Mouse (Mus musculus) neural tube, embryonic 14.5 days (tissue): Measurements from ENCODE around the gene Galc. TPM values are rescaled to one million over a fixed set of nuclear protein-coding genes. Genes with fewer than 3 reads are reported as not detected.

Experiments used
- ATAC-seq: fragments of 200-750 bp; cut with Nextera tagmentation; 2 replicates; pipeline ENCODE4 v1.8.0; 2017; ENCODE audit warnings: low read depth, mild to moderate bottlenecking, moderate TSS enrichment, moderate library complexity
- H3K27ac ChIP-seq: fragments of 300-500 bp; sonication (generic); 2 replicates; pipeline ENCODE4 v1.5.1; 2014; ENCODE audit warnings: low read depth, mild to moderate bottlenecking, control low read depth, low read length, moderate library complexity, mixed read lengths
- H3K27me3 ChIP-seq: fragments of 300-500 bp; sonication (generic); 2 replicates; pipeline ENCODE4 v1.6.1; 2014; ENCODE audit warnings: low read length; ENCODE audit not compliant: control insufficient read depth, insufficient read depth
- H3K36me3 ChIP-seq: fragments of 300-500 bp; sonication (generic); 2 replicates; pipeline ENCODE4 v1.6.1; 2014; ENCODE audit warnings: low read length, mixed read lengths; ENCODE audit not compliant: control insufficient read depth, insufficient read depth
- H3K4me1 ChIP-seq: fragments of 300-500 bp; sonication (generic); 2 replicates; pipeline ENCODE4 v1.6.1; 2014; ENCODE audit warnings: low read length; ENCODE audit not compliant: control insufficient read depth, insufficient read depth
- H3K4me2 ChIP-seq: fragments of 300-500 bp; sonication (generic); 2 replicates; pipeline ENCODE4 v1.6.1; 2014; ENCODE audit warnings: mild to moderate bottlenecking, low read depth, low read length, control low read depth
- H3K4me3 ChIP-seq: fragments of 300-500 bp; sonication (generic); 2 replicates; pipeline ENCODE4 v1.5.1; 2014; ENCODE audit warnings: low read depth, low read length, control low read depth, mixed read lengths
- H3K9ac ChIP-seq: fragments of 300-500 bp; sonication (generic); replicated peaks from 2 replicates; pipeline ENCODE4 v1.6.1; 2014; ENCODE audit warnings: low read depth, mild to moderate bottlenecking, control low read depth, low read length, mixed read lengths
- H3K9me3 ChIP-seq: fragments of 300-500 bp; sonication (generic); 2 replicates; pipeline ENCODE4 v1.6.1; 2016; ENCODE audit warnings: low read length; ENCODE audit not compliant: control insufficient read depth
- WGBS: fragments of 180-500 bp; shearing (Covaris S2); extraction: QIAGEN DNeasy Blood & Tissue Kit; methylation state at CpG from one replicate; pipeline ENCODE4 v1.1.7; 2014; 5-methylcytosine and 5-hydroxymethylcytosine counted together
- polyA plus RNA-seq: library from polyadenylated mRNA; unstranded; fragments of >200 nt; fragmentation: Nextera tagmentation; extraction: Ambion mirVana; gene quantifications from 2 replicates; pipeline ENCODE4 v1.2.1, GENCODE M21; 2014

Gene Galc
- polyA plus RNA-seq, 1 experiment from 2014 or later = 14.3 TPM

- H3K9me3 ChIP-seq = no peaks in the 10 kb centered on the region
- ATAC-seq = no peak
- no peak overlapping the region for H3K4me3 ChIP-seq
- no peak overlapping the region for H3K9ac ChIP-seq
- H3K4me2 ChIP-seq = no peak overlapping the region
- 89% methylated on average over 6 of the region's 6 CpGs for WGBS
- H3K36me3 ChIP-seq = no peaks in the 10 kb centered on the region
- H3K4me1 ChIP-seq = no peaks in the 10 kb centered on the region
- no peaks in the 10 kb centered on the region for H3K27me3 ChIP-seq
- no peak overlapping the region for H3K27ac ChIP-seq
Measured at GRCm38 (mm10) chr12:98210495-98210894, 48.8 kb downstream of the Galc start.

- Histone ChIP-seq H3K36me3 (no peaks in the 10 kb centered on the region), H3K4me2 (no peak overlapping the region), H3K27me3 (no peaks in the 10 kb centered on the region), H3K4me3 (no peak overlapping the region), H3K4me1 (no peaks in the 10 kb centered on the region), H3K9me3 (no peaks in the 10 kb centered on the region), H3K9ac (no peak overlapping the region), H3K27ac (no peak overlapping the region)
- WGBS = 92% methylated on average over 10 of the region's 10 CpGs
- no peak for ATAC-seq
Measured at GRCm38 (mm10) chr12:98208104-98208503, 51.2 kb downstream of the Galc start.

GRCm38 (mm10) chr12:98205450-98206051 is 53.7 kb downstream of the Galc start:
- Histone ChIP-seq H3K27me3 (no peaks in the 10 kb centered on the region), H3K9me3 (no peaks in the 10 kb centered on the region), H3K4me1 (no peaks in the 10 kb centered on the region), H3K27ac (no peak overlapping the region), H3K9ac (no peak overlapping the region), H3K4me3 (no peak overlapping the region), H3K36me3 (no peaks in the 10 kb centered on the region), H3K4me2 (no peak overlapping the region)
- WGBS = 81% methylated on average over 4 of the region's 4 CpGs
- no peak for ATAC-seq

DNA sequence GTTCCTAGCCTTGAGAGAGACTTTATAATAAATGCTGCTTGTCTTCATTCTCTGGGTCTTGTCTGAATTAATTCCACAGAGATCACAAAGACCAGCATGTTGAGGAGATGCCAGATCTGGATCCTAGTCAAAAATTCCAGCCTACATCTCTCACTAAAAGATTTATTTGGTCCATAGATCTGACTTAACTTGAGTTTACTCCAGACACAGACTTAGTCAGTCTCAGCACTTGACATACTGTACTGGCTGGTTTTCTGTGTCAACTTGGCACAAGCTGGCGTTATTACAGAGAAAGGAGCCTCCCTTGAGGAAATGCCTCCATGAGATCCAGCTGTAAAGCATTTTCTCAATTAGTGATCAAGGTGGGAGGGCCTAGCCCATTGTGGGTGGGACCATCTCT is 61.9 kb downstream of the Galc start:
- no peak for ATAC-seq
- WGBS = 77% methylated on average over 1 of the region's 1 CpGs

GRCm38 (mm10) chr12:98190201-98190600 is 69.1 kb downstream of the Galc start:
- H3K4me3 ChIP-seq = no peak overlapping the region
- H3K27me3 ChIP-seq = no peaks in the 10 kb centered on the region
- H3K9ac ChIP-seq = no peak overlapping the region
- H3K27ac ChIP-seq = no peak overlapping the region
- H3K4me2 ChIP-seq = no peak overlapping the region
- H3K9me3 ChIP-seq = no peaks in the 10 kb centered on the region
- H3K4me1 ChIP-seq = no peaks in the 10 kb centered on the region
- no peak for ATAC-seq
- WGBS = 88% methylated on average over 1 of the region's 1 CpGs
- H3K36me3 ChIP-seq = no peaks in the 10 kb centered on the region

More for the DNA sequence above, 61.9 kb downstream of the Galc start:
- Histone ChIP-seq H3K9me3 (no peaks in the 10 kb centered on the region), H3K27ac (no peak overlapping the region), H3K4me3 (no peak overlapping the region), H3K9ac (no peak overlapping the region), H3K36me3 (no peaks in the 10 kb centered on the region), H3K4me2 (no peak overlapping the region), H3K27me3 (no peaks in the 10 kb centered on the region), H3K4me1 (no peaks in the 10 kb centered on the region)

GRCm38 (mm10) chr12:98189096-98189495 is 70.2 kb downstream of the Galc start:
- H3K4me2 ChIP-seq = no peak overlapping the region
- no peaks in the 10 kb centered on the region for H3K27me3 ChIP-seq
- H3K4me1 ChIP-seq = no peaks in the 10 kb centered on the region
- ATAC-seq = no peak
- no peak overlapping the region for H3K4me3 ChIP-seq
- H3K27ac ChIP-seq = no peak overlapping the region
- H3K9me3 ChIP-seq = no peaks in the 10 kb centered on the region
- WGBS = 76% methylated on average over 9 of the region's 9 CpGs
- no peak overlapping the region for H3K9ac ChIP-seq
- no peaks in the 10 kb centered on the region for H3K36me3 ChIP-seq

DNA sequence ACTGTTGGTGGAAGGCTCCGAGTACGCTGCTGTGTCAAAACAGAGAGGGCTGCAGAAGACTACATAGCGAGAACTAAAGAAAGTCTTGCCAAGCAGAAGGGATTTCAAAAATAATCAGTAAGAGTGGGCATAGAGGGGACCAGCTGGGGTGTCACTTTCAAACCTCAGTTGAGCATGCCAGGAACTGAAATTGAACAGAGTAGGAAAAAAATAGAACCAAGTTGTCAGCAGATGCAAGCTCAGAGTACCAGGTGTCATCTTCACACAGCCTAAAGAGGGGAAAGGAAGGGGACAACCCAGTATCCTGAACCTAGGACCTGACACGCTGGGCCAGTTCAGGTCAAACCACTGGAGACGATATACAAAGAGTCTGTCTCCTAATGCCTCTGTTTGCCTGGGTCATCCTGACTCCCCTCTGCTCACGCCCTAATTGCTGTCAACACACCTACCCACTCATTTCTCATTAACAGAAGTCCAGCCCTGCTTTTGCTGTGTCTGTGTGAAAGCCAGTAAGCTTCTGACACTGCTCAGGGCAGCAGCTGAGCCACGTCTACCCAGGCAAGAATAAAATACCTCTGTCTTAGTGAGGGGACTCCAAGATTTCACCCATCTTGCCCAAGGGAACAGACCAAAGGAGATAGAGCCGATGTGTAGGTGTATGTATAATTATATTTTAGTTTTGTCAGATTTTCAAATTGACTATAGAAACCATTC is 71.9 kb downstream of the Galc start:
- no peak overlapping the region for H3K4me2 ChIP-seq
- H3K27ac ChIP-seq = no peak overlapping the region
- H3K4me3 ChIP-seq = no peak overlapping the region
- H3K27me3 ChIP-seq = no peaks in the 10 kb centered on the region
- H3K36me3 ChIP-seq = no peaks in the 10 kb centered on the region
- H3K9ac ChIP-seq = no peak overlapping the region
- no peak for ATAC-seq
- no peaks in the 10 kb centered on the region for H3K4me1 ChIP-seq
- no peaks in the 10 kb centered on the region for H3K9me3 ChIP-seq
- WGBS = 73% methylated on average over 8 of the region's 8 CpGs

- Histone ChIP-seq H3K27ac (no peak overlapping the region), H3K27me3 (no peaks in the 10 kb centered on the region), H3K9me3 (no peaks in the 10 kb centered on the region), H3K4me3 (no peak overlapping the region), H3K9ac (no peak overlapping the region), H3K36me3 (no peaks in the 10 kb centered on the region), H3K4me2 (peak overlapping the region; percentile 43; the same call in 1 of the 2 replicates), H3K4me1 (no peaks in the 10 kb centered on the region; the same call in 1 of the 2 replicates)
- WGBS = 19% methylated on average over 9 of the region's 9 CpGs
- peak; percentile 63 for ATAC-seq
Measured at GRCm38 (mm10) chr12:98181729-98182128, 77.5 kb downstream of the Galc start.

- 89% methylated on average over 6 of the region's 6 CpGs for WGBS
- Histone ChIP-seq H3K4me2 (no peak overlapping the region), H3K9ac (no peak overlapping the region), H3K4me1 (no peaks in the 10 kb centered on the region; the same call in 1 of the 2 replicates), H3K9me3 (no peaks in the 10 kb centered on the region), H3K36me3 (no peaks in the 10 kb centered on the region), H3K27ac (no peak overlapping the region), H3K4me3 (no peak overlapping the region), H3K27me3 (no peaks in the 10 kb centered on the region)
- no peak for ATAC-seq
Measured at GRCm38 (mm10) chr12:98180807-98181206, 78.5 kb downstream of the Galc start.
